Mouse (Mus musculus) frontal cortex, postnatal 25 days (tissue): ENCODE data around the gene Med17.
A peak's percentile ranks its signal among the peaks of the same experiment; 100 is the strongest.

Experiments
- DNase-seq, 2 experiments: peaks; one replicate each; pipeline ENCODE4 v3.0.0; 2022; ENCODE audit warnings: low spot score in 2 of 2

The Med17 gene

GRCm38 (mm10) chr9:15288402-15288801, 8.7 kb upstream of the Med17 start:
- DNase-seq = no peak

GRCm38 (mm10) chr9:15287846-15288245, 8.1 kb upstream of the Med17 start:
- no peak for DNase-seq

GRCm38 (mm10) chr9:15285443-15285842, 5.7 kb upstream of the Med17 start:
- no peak for DNase-seq

- no peak for DNase-seq
These were observed 754 bp upstream of the Med17 start for GRCm38 (mm10) chr9:15280491-15280879.

- DNase-seq = no peak
These were observed 537 bp downstream of the Med17 start for GRCm38 (mm10) chr9:15279139-15279648.

- no peak for DNase-seq
These were observed 1.4 kb downstream of the Med17 start for GRCm38 (mm10) chr9:15278343-15278742.

GRCm38 (mm10) chr9:15276855-15277254, 2.9 kb downstream of the Med17 start:
- no peak for DNase-seq

- no peak for DNase-seq
These were observed 5.8 kb downstream of the Med17 start for GRCm38 (mm10) chr9:15273981-15274380.

- no peak for DNase-seq
These were observed 16.2 kb downstream of the Med17 start for GRCm38 (mm10) chr9:15263487-15263886.

GRCm38 (mm10) chr9:15261980-15262379, 17.8 kb downstream of the Med17 start:
- DNase-seq = no peak

- DNase-seq = no peak
These were observed 23.5 kb downstream of the Med17 start for GRCm38 (mm10) chr9:15256214-15256613.

GRCm38 (mm10) chr9:15254501-15254900, 25.2 kb downstream of the Med17 start:
- no peak for DNase-seq

- DNase-seq = no peak
These were observed 27.5 kb downstream of the Med17 start for GRCm38 (mm10) chr9:15252196-15252595.

- no peak for DNase-seq
These were observed 29.4 kb downstream of the Med17 start for GRCm38 (mm10) chr9:15250376-15250775.

- DNase-seq = no peak
These were observed 34.2 kb downstream of the Med17 start for GRCm38 (mm10) chr9:15245319-15246075.

GRCm38 (mm10) chr9:15242130-15242529, 37.6 kb downstream of the Med17 start:
- no peak for DNase-seq

GRCm38 (mm10) chr9:15241596-15241939, 38.2 kb downstream of the Med17 start:
- no peak for DNase-seq

GRCm38 (mm10) chr9:15240863-15241595, 38.7 kb downstream of the Med17 start:
- DNase-seq = no peak

GRCm38 (mm10) chr9:15240006-15240405, 39.7 kb downstream of the Med17 start:
- DNase-seq = no peak

- DNase-seq = peak; percentile 21 to 28
These were observed 40.4 kb downstream of the Med17 start, which contains the start of gene Vstm5 for GRCm38 (mm10) chr9:15239042-15239925. Gene Vstm5, plus strand, starts transcription at chr9:15239045.

GRCm38 (mm10) chr9:15238297-15238990, 41.3 kb downstream of the Med17 start:
- DNase-seq = no peak
